Mouse (Mus musculus): ENCODE data around the gene D630023F18Rik.

DNA sequence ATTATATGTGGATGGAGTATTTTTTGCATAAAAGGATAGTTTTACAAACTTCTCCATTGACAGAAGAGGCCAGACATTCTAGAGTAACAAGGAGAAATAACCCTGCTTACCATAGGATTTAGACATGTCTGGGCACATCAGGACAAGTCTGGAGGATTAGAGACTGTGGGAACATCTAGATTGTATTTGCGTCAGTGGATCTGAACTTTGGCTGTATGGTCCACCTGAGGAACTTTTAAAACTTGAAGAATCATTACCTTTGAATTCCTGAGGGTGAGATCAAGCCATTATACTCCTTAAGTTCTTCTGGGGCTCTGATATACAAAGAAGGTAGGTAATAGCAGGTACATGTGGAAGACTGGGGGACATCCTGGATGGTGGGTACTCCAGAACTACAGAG, 8.7 kb upstream of the D630023F18Rik start:
- TF ChIP-seq CTCF (IDR thresholded peaks at IDR 0.05; ENCODE audit: control insufficient read depth, insufficient read depth, insufficient replicate concordance, low read depth, low read length) (no peak), POLR2A (IDR thresholded peaks at IDR 0.05; ENCODE audit: control insufficient read depth, low read depth, low read length) (no peak)
